Mouse (Mus musculus): ENCODE data around the gene Gm49776.
"Not testable (repeated sequence)": the region's sequence is repeated elsewhere in the genome, so short reads cannot be mapped to it uniquely, and the experiment has no call there.

Gene Gm49776

DNA sequence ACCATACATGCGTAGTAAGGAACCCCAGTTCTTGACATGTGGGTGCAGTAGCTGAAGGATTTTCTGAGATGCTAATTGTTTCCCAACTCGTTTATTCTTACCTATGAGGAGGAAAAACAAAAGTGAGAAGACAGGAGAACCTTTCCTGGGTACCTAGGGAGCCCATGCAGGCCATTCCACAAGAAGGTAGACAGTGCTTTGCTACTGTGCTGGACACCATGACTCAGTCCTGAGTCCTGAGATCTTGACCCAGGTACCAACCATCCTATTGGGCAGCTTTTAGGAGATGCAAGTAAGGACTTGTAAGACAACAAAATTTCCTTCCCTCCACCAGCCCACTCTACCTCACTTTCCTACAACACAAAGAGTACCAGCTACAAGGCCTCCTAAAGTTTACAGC lies at the start of gene Gm49776:
Gene Gm49776, minus strand, starts transcription at position 101 of the 400 bp plus-strand sequence.
- DNase-seq (ENCODE audit: low spot score), result no peak

GRCm38 (mm10) chr16:18289614-18290013 lies 31.5 kb upstream of the Gm49776 start:
- not testable (repeated sequence) for DNase-seq (ENCODE audit: low spot score)

DNA sequence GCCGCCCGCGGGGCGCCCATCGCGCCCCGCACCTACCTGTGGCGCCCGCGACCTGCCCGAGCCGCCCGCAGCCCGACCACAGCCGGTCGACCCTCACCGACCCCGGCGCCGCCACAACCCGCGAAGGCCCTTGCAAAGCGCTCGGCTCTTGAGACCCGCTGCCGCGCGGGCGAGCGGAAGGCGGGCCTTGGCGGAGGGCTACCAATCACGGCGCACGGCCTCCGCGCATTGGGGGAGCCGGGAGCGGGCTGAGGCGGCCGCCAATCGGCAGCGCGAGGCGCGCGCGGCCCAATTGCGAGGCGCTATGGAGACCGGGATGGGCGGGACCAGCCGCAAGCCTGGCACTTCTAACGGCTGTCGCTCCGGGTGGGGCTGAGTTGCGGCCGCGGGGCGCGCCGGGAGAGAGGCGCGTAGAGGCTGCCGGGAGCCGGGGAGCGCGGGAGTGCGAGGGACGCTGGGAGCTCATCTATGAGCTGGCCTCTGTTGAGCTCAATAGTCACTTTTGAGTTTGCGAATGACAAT lies 31.0 kb upstream of the Gm49776 start, which contains the start of gene Dgcr8:
Gene Dgcr8, minus strand, starts transcription at position 180 of the 522 bp plus-strand sequence.
- peak; percentile 98 for DNase-seq (ENCODE audit: low spot score)

- DNase-seq (ENCODE audit: low spot score), result no peak
Measured at GRCm38 (mm10) chr16:18288581-18289061, 30.5 kb upstream of the Gm49776 start.

- no peak for DNase-seq (ENCODE audit: low spot score)
Measured at GRCm38 (mm10) chr16:18288166-18288565, 30.0 kb upstream of the Gm49776 start.

- no peak for DNase-seq (ENCODE audit: low spot score)
Measured at GRCm38 (mm10) chr16:18275166-18275565, 17.0 kb upstream of the Gm49776 start.

DNA sequence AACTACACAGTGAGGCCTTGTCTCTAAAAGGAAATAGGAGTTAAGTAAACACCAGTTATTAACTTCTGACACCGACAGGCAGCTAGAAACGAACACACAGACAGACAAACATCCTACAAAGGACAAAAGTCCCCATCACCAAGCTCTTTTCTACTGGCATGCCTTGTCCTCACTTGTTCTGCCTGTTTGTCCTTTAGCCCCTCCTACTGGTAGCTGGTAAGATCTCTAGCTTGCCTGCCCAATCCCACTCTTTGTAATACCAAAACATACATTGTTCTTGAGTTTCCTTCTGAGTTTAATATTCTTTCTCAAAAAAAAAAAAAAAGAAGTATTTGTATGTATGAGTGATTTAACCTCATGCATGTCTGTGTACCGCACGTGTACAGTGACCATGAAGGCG lies 10.1 kb upstream of the Gm49776 start:
- DNase-seq (ENCODE audit: low spot score), result no peak

DNA sequence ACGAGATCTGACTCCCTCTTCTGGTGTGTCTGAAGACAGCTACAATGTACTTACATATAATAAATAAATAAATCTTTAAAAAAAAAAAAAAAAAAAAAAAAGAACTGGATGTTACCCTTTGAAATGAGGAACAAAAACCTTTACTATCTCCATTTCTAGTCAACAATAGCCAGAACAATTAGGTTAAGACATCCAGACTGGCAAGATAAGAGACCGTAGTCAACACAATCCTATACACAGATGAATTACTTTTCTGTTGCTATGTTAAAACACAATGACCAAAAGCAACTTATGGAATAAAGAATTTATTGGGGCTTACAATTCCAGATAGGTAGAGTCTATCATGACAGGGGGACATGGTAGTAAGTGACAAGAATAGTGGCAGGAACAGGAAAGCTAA lies 6.9 kb upstream of the Gm49776 start:
- DNase-seq (ENCODE audit: low spot score), result no peak

- peak; percentile 7 for DNase-seq (ENCODE audit: low spot score)
Measured at GRCm38 (mm10) chr16:18253866-18254265, 4.3 kb downstream of the Gm49776 start.

DNA sequence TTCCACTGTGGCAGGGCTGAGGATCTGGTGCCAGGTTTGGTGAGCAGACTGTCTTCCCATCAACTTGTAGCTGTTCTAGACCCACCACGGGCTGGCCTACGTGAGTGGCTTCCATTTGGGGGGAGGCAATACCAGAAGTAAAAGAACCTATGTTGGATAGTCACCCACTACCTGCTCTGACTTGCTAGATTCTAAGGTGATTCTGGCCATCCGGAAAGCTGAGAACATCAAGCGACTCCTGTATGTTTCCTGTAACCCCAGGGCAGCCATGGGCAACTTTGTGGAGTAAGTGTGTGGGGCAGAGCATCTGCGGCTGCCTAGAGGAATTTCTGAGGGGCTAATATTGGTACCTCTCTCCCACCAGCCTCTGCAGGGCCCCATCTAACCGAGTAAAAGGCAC lies 5.4 kb downstream of the Gm49776 start:
- peak; percentile 2 for DNase-seq (ENCODE audit: low spot score)

GRCm38 (mm10) chr16:18250828-18251790 lies 7.0 kb downstream of the Gm49776 start:
- DNase-seq (ENCODE audit: low spot score), result peak; percentile 9

DNA sequence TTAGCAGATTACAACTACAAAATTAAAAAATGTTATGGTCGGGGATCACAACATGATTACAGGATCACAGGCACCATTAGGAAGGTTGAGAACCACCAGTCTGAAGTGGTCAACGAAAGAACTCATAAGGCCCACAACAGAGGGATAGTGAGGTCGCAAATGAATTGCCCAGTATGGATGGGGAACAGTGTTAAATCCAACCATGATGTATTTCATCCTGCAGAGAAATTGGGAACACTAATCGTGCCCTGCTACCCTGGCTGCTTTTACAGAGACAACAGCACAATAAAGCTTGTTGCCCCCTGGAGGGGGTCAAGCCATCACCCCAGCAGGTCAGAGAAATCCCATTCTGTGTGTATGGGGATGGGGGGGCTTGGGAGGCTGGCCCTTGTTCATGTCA lies 7.9 kb downstream of the Gm49776 start:
- peak; percentile 3 for DNase-seq (ENCODE audit: low spot score)

DNA sequence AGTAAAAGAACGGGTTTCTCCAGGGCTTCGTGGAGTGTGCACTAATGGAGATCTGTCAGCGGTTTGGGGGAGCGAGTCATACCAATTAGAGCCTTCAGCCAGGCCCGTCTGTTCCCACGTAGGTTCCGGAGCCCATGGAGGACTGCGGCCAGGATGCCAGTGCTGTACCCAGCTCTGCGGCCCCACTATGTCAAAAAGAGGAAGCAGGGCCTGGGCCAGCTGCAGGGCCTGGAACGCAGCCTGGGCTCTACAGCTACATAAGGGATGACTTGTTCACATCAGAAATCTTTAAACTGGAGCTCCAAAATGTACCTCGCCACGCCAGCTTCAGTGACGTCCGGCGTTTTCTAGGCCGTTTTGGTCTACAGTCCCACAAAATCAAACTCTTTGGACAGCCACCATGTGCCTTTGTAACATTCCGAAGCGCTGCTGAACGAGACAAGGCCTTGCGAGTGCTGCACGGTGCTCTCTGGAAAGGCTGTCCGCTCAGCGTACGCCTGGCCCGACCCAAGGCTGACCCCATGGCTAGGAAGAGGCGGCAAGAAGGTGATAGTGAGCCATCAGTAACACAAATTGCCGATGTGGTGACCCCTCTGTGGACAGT lies 8.7 kb downstream of the Gm49776 start:
- DNase-seq (ENCODE audit: low spot score), result peak; percentile 67

DNA sequence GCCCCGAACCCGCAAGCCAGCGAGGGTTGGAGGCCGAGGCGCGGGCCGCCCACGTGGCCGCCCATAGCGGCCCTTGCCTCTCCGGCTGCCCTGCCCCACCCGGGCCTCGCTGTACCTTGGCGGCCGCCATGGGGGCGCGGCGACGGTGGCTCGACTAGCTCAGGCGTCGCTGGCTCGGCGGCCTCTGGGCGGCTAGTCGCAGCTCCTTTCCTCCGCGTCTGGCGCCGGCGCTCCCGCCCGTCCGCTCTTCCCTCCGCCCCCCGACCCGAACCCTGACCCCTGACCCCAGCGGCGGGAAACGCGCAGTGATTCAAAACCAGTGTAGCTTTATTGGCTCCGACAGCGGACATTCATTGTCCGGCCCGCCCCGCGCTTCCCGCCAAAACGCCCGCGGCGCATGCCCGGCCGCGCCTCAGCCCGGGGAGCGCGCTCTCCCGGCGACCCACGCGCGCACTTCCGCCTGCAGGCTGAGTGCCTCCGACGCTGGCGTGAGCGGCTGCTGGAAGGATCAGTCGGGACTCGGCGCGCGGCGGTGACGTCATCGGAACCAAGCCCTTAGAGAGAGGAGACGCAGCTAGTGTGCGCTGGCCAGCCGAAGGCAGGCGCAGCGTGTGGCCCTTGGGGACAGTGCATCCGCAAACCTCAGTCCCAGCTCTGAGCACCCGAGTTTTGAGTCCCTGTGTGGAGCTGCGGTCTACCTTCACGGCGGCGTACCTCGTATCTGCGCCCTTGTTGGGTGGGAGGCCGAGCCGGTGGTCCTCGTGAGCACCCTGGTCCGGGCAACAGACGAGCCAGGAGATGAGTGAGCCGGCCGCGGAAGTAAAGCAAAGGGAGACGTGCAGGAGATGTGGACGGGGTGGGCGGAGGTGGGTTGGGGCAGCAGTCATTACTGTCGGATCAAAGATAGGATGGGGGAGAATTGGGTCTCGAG lies 9.4 kb downstream of the Gm49776 start, which contains the start of the genes Trmt2a and Ranbp1:
Gene Trmt2a, plus strand, starts transcription at position 247 of the 931 bp plus-strand sequence.
Gene Ranbp1, minus strand, starts transcription at position 300 of the 931 bp plus-strand sequence.
- peak; percentile 99 for DNase-seq (ENCODE audit: low spot score)

- no peak for DNase-seq (ENCODE audit: low spot score)
Measured at GRCm38 (mm10) chr16:18247521-18248399, 10.4 kb downstream of the Gm49776 start.

GRCm38 (mm10) chr16:18241581-18241980 lies 16.5 kb downstream of the Gm49776 start:
- DNase-seq (ENCODE audit: low spot score), result no peak

DNA sequence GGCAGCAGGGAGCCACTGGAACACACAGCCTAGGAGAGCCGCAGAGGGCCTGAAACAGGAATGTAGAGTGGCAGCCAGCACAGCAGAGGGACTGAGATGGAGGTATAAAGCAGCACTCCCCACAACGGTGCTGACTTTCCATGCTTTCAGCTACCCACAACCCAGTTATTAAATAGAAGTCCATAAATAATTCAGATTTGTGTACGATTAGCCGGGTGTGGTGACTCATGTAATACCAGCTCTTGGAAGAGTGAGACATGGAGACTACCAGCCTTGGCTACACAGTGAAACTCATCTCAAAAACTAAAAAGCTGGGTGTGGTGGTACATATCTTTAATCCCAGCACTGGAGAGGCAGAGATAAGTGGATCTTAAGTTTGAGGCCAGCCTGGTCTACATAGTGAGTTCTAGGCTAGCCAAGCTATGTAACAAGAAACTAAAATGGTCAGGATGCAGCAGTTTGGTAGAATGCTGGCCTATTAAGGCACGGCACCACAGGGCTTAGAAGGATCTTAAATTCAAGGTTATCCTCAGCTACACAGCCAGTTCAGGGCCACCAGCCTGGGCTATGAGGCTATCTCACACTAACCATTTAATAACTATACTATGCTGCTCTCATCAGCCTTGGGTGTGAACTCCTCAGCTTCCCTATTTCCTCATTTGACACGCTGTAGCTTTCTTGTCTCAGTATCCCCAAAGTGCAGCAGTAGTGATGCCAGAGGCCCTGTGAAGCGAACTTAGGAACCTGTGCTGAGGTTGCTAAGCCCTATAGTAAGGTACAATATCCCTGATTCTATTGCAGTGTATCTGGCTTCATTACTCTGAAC lies 21.2 kb downstream of the Gm49776 start:
- DNase-seq (ENCODE audit: low spot score), result no peak

- peak; percentile 67 for DNase-seq (ENCODE audit: low spot score)
Measured at GRCm38 (mm10) chr16:18235389-18236065, 22.6 kb downstream of the Gm49776 start.
